Mouse (Mus musculus) limb, embryonic 11.5 days (tissue): ENCODE data around the gene Flad1. TPM values are rescaled to one million over a fixed set of nuclear protein-coding genes. Genes with fewer than 3 reads are reported as not detected.

ENCODE experiments used
- ATAC-seq: fragments of 200-750 bp; cut with Nextera tagmentation; 2 replicates; pipeline ENCODE4 v1.8.0; 2017; ENCODE audit warnings: low read depth; ENCODE audit not compliant: insufficient number of reproducible peaks, low FRiP score, low TSS enrichment
- DNase-seq: peaks from one replicate; pipeline ENCODE4 v3.0.0-alpha.2; 2015; ENCODE audit warnings: low spot score
- H3K27ac ChIP-seq: fragments of 300-500 bp; sonication (generic); replicated peaks from 2 replicates; pipeline ENCODE4 v1.5.1; 2014; ENCODE audit warnings: low read depth, mild to moderate bottlenecking, low read length
- H3K27me3 ChIP-seq: fragments of 300-500 bp; sonication (generic); 2 replicates; pipeline ENCODE4 v1.6.1; 2014; ENCODE audit warnings: mild to moderate bottlenecking, low read length, mixed read lengths; ENCODE audit not compliant: control insufficient read depth, insufficient read depth
- H3K36me3 ChIP-seq: fragments of 300-500 bp; sonication (generic); 2 replicates; pipeline ENCODE4 v1.6.1; 2014; ENCODE audit warnings: mild to moderate bottlenecking, low read length, moderate library complexity, mixed read lengths; ENCODE audit not compliant: control insufficient read depth, insufficient read depth
- H3K4me1 ChIP-seq: fragments of 300-500 bp; sonication (generic); 2 replicates; pipeline ENCODE4 v1.6.1; 2014; ENCODE audit warnings: low read length, mixed read lengths; ENCODE audit not compliant: control insufficient read depth, insufficient read depth
- H3K4me2 ChIP-seq: fragments of 300-500 bp; sonication (generic); 2 replicates; pipeline ENCODE4 v1.6.1; 2014; ENCODE audit warnings: low read depth, mild to moderate bottlenecking, moderate library complexity; ENCODE audit not compliant: severe bottlenecking
- H3K4me3 ChIP-seq: fragments of 300-500 bp; sonication (generic); 2 replicates; pipeline ENCODE4 v1.5.1; 2014; ENCODE audit warnings: low read depth, low read length
- H3K9ac ChIP-seq: fragments of 300-500 bp; sonication (generic); 2 replicates; pipeline ENCODE4 v1.6.1; 2014; ENCODE audit warnings: mild to moderate bottlenecking, low read length
- H3K9me3 ChIP-seq: fragments of 300-500 bp; sonication (generic); 2 replicates; pipeline ENCODE4 v1.6.1; 2016; ENCODE audit warnings: low read length; ENCODE audit not compliant: control insufficient read depth
- WGBS: fragments of 180-500 bp; shearing (Covaris S2); extraction: QIAGEN DNeasy Blood & Tissue Kit; methylation state at CpG from one replicate; pipeline ENCODE4 v1.1.7; 2014; 5-methylcytosine and 5-hydroxymethylcytosine counted together
- polyA plus RNA-seq: library from polyadenylated mRNA; unstranded; fragments of >200 nt; fragmentation: Nextera tagmentation; extraction: Ambion mirVana; gene quantifications from 2 replicates; pipeline ENCODE4 v1.2.1, GENCODE M21; 2014

The Flad1 gene
- polyA plus RNA-seq, 1 experiment from 2014 or later, result 21.9 TPM

- H3K27ac ChIP-seq, result 0 out of 2 replicates have a peak overlapping the region, but pooled peaks have one; percentile 14
- DNase-seq (peak; percentile 91), ATAC-seq (peak; percentile 85)
- H3K4me3 ChIP-seq, result peak overlapping the region; percentile 51
- under 1% methylated on average over 28 of the region's 29 CpGs for WGBS
- no peaks in the 10 kb centered on the region for H3K9me3 ChIP-seq
- no peaks in the 10 kb centered on the region for H3K27me3 ChIP-seq
- H3K4me2 ChIP-seq, result peak overlapping the region; percentile 80
- H3K4me1 ChIP-seq, result 0 out of 2 replicates have a peak, but pooled peaks cover 3% of the 10 kb centered on the region
- no peaks in the 10 kb centered on the region for H3K36me3 ChIP-seq
- peak overlapping the region; percentile 68 for H3K9ac ChIP-seq
Measured at GRCm38 (mm10) chr3:89378394-89379067, 33.1 kb downstream of the Flad1 start.

GRCm38 (mm10) chr3:89377831-89378230 is 33.8 kb downstream of the Flad1 start:
- Histone ChIP-seq H3K4me3 (no peak overlapping the region), H3K36me3 (no peaks in the 10 kb centered on the region), H3K9me3 (no peaks in the 10 kb centered on the region), H3K4me1 (peaks cover 3% of the 10 kb centered on the region; the same call in 1 of the 2 replicates), H3K27ac (no peak overlapping the region), H3K9ac (no peak overlapping the region), H3K27me3 (no peaks in the 10 kb centered on the region), H3K4me2 (no peak overlapping the region; the same call in 1 of the 2 replicates)
- peak; percentile 19; the same call in 1 of the 2 replicates for ATAC-seq
- 80% methylated on average over 4 of the region's 4 CpGs for WGBS
- no peak for DNase-seq

DNA sequence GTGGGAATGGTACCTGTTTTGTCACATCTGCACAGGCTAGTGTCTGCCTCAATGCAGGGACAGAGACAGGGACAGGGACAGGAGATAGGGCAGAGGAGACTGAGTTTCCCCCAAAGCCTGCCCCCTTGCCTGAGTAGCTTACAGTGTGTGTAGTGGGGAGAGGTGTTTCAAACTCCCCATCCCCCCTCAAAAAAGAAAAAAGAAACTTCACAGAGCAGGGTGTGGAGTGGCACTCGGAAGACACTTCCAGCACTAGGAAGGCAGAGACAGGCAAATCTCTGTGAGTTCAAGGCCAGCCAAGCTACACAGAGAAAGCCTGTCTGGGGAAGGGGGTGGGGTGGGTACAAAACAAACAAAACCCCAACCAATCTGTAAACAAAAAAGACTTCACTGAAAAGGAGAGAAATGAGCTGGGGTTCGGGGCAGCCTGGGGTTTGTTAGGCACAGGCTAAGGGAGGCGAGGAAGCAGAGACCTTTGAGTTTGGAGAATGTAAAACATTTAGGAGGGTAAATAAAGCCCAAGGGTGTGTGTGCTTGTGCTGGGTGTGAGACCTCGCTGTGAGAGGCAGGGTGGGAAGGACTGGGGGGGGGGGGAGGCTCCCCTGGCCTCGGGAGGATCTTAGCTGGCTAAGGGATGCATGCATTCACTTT is 38.0 kb downstream of the Flad1 start:
- Histone ChIP-seq H3K27ac (no peak overlapping the region), H3K9ac (no peak overlapping the region), H3K4me1 (peaks cover 3% of the 10 kb centered on the region; the same call in 1 of the 2 replicates), H3K9me3 (no peaks in the 10 kb centered on the region), H3K27me3 (no peaks in the 10 kb centered on the region), H3K4me2 (no peak overlapping the region), H3K4me3 (no peak overlapping the region), H3K36me3 (no peaks in the 10 kb centered on the region)
- ATAC-seq (no peak), DNase-seq (no peak)
- WGBS, result 41% methylated on average over 5 of the region's 5 CpGs

DNA sequence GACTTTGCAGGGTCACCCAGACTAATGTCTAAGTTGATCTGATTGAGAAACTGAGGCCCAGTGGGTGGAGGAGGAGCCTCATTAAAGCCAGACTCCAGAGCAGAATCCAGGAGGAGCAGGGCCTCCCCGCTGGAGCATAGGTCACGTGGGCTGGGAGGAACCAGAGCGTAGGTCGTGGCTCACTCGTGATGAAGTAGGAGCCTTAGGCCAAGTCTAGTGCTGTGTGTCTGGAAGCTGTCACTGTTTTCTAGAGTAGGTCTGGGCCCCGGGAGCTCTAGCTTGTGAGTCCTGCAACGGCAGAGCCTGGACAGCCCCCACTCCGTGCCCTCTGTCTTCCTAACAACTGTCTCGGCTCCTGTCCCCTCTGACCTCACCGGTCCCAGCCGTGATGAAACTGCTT is 44.3 kb downstream of the Flad1 start:
- Histone ChIP-seq H3K4me2 (no peak overlapping the region), H3K9ac (no peak overlapping the region), H3K4me1 (no peaks in the 10 kb centered on the region), H3K27me3 (no peaks in the 10 kb centered on the region), H3K36me3 (no peaks in the 10 kb centered on the region), H3K27ac (no peak overlapping the region), H3K9me3 (no peaks in the 10 kb centered on the region), H3K4me3 (no peak overlapping the region)
- DNase-seq, result no peak
- 60% methylated on average over 11 of the region's 11 CpGs for WGBS
- 0 out of 2 replicates have a peak, but pooled peaks have one; percentile 57 for ATAC-seq

DNA sequence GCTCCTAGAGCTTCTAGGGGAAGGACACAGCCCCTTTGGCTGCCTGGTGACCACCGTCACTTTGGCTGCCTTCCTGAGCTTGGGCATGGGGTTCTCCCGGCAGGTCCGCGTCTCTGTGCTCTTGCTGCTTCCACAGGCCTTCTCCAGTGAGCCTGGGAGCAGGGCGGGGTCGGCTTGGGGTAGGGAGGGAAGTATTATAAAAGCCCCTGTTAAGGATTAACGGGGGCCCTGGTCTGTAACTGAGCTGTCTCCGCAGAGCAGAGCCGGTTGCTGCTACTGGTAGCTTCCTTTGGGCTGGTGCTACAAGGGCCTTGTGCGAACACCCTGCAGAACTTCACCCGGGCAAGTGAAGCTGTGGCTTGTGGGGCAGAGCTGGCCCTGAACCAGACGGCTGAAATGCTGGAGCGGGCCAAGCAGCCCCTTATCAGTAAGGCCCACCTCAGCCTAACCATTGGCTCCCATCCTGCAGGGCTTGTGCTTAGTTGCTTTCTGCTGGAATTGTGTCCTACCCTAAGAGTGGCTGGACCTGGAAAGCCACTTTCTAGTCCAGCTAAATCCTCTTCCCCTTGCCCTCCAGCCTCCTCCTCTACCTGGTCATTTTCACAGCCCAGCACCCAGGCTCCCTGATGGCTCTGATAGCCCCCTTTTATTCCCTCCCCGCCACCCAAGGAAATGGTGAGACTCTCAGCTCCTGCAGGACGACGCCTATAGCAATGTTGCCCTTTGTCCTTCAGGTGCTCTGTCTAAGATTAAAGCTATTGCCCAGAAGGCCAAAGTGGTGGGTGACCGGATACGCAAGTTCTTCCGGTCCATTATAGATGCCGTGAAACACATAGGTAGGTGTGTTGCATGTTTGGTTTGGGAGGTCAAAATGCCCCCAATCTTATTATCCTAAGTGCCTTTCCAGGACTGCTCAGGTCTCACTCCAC is 45.9 kb downstream of the Flad1 start:
- H3K9ac ChIP-seq, result no peak overlapping the region
- no peak for DNase-seq

GRCm38 (mm10) chr3:89365153-89365485 is 46.6 kb downstream of the Flad1 start, which contains the start of gene Dcst1:
Dcst1 (minus strand) TSS chr3:89365253.
- H3K27me3 ChIP-seq, result no peaks in the 10 kb centered on the region
- no peak within 1 kb of the TSS for H3K9ac ChIP-seq
- DNase-seq (no peak), ATAC-seq (no peak)
- H3K9me3 ChIP-seq, result no peaks in the 10 kb centered on the region
- H3K27ac ChIP-seq, result no peak within 1 kb of the TSS
- no peaks in the 10 kb centered on the region for H3K36me3 ChIP-seq
- H3K4me2 ChIP-seq, result no peak within 1 kb of the TSS; the same call in 1 of the 2 replicates
- no peak within 1 kb of the TSS for H3K4me3 ChIP-seq
- WGBS, result 91% methylated on average over 11 of the region's 11 CpGs
- no peaks in the 10 kb centered on the region for H3K4me1 ChIP-seq

More for the DNA sequence above, 45.9 kb downstream of the Flad1 start:
- Histone ChIP-seq H3K27ac (no peak overlapping the region), H3K36me3 (no peaks in the 10 kb centered on the region), H3K4me1 (no peaks in the 10 kb centered on the region), H3K4me3 (no peak overlapping the region), H3K9me3 (no peaks in the 10 kb centered on the region), H3K4me2 (no peak overlapping the region), H3K27me3 (no peaks in the 10 kb centered on the region)
- ATAC-seq, result no peak
- 70% methylated on average over 20 of the region's 20 CpGs for WGBS

- Histone ChIP-seq H3K27me3 (no peaks in the 10 kb centered on the region), H3K36me3 (no peaks in the 10 kb centered on the region), H3K9ac (no peak overlapping the region), H3K9me3 (no peaks in the 10 kb centered on the region), H3K27ac (no peak overlapping the region), H3K4me2 (no peak overlapping the region; the same call in 1 of the 2 replicates), H3K4me1 (no peaks in the 10 kb centered on the region), H3K4me3 (no peak overlapping the region)
- 68% methylated on average over 8 of the region's 8 CpGs for WGBS
- ATAC-seq, result no peak
- DNase-seq, result no peak
Measured at GRCm38 (mm10) chr3:89364631-89365030, 47.0 kb downstream of the Flad1 start.

- no peaks in the 10 kb centered on the region for H3K36me3 ChIP-seq
- H3K4me2 ChIP-seq, result no peak within 1 kb of the TSS
- ATAC-seq (no peak), DNase-seq (no peak)
- 85% methylated on average over 7 of the region's 7 CpGs for WGBS
- H3K9me3 ChIP-seq, result no peaks in the 10 kb centered on the region
- no peak within 1 kb of the TSS for H3K27ac ChIP-seq
- no peaks in the 10 kb centered on the region for H3K4me1 ChIP-seq
- no peak within 1 kb of the TSS for H3K4me3 ChIP-seq
- no peaks in the 10 kb centered on the region for H3K27me3 ChIP-seq
- no peak within 1 kb of the TSS for H3K9ac ChIP-seq
Measured at GRCm38 (mm10) chr3:89361675-89362074, 50.0 kb downstream of the Flad1 start, which contains the start of gene Dcst2. Dcst2 (plus strand) TSS chr3:89361975.
